Mouse (Mus musculus) forelimb bud, embryonic 11.5 days (tissue): ENCODE results near the gene Clec16a.

ENCODE experiments used
- DNase-seq: peaks from one replicate; pipeline ENCODE4 v3.0.0-alpha.2; 2012; ENCODE audit warnings: low read depth, low spot score

The Clec16a gene

DNA sequence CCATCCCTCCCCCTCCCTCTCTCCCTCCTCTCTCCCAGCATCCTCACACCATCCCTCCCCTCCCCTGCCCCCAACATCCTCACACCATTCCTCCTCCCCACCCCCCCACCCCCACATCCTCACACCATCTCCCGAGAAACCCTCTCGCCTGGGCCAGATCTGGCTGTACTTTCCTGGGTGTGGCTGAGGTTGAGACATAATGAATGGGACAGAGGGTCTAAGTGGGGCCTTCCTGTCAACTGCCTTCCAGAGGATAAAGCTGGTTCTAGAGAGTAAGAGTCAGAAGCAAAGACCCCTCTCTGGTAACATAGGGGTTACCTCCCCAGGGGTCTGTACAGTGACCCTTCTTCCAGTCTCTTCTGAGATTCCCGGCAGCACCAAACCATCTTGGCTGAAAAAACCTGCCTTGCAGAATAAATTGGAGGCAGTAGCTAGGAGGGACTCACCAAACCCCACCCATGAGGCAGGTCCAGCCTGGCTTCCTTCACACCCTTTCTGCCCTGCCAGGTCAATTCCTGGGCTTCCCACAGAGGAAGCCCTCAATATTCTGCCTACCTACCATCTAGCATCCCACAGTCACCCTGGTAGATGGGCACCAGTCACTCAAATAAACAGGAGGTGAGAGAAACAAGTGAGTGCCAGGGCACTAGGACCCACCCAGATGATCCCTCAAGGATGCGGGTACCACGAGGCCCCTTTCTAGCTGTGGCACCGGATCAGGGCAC is 218.6 kb downstream of the Clec16a start:
- no peak for DNase-seq

DNA sequence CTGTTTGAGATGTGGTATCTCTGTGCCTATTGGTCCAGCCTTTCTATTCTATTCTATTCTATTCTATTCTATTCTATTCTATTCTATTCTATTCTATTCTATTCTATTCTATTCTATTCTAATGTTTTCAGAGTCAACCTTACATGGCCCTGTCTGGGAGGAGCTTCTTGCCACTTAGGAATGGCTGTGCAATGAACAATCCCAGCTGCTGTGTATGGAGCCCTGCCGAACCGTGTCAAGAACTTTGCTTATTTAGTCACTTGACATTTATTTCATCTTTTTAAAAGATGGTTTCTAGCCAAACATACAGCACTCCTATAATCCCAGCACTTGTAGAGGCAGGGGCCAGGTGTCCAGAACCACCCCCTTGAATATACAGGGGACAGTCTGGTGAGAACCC is 219.2 kb downstream of the Clec16a start:
- no peak for DNase-seq

DNA sequence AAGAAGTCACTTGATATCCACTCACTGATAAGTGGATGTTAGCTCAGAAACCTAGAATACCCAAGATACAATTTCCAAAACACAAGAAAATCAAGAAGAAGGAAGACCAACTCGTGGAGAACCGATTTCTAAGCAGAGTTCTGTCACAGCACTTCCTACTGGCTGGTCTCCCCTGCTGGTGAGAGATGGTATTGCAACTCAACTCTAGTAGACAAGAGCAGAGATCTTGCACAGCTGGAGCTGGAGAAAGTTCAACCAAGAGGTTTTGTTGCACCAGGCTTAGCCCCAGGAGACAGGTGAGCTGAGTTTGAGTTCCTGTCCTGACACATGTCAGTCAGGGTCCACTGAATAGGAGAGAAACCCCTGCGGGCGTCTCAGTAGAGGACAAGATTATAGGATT is 222.0 kb downstream of the Clec16a start:
- peak; percentile 74 for DNase-seq

DNA sequence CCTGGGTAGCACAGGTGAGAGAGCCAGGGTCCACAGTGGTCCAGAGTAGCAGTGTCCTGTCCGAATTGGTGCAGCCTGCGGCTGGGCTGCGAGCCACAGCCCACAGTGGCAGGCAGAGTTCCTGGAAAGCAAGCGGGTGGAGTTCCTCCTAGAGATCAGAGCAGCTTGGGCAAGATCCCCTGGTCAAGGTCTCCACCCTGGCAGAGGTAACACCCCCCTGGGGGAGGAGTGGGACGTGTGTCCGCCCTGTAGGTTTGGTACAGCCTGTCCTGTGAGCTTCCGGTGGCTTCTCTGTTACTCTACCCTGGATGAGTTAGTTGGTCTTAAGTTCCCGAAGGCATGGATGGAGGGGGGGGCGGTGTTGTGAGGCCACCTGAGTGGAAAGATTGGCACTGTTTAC is 223.7 kb downstream of the Clec16a start:
- no peak for DNase-seq

DNA sequence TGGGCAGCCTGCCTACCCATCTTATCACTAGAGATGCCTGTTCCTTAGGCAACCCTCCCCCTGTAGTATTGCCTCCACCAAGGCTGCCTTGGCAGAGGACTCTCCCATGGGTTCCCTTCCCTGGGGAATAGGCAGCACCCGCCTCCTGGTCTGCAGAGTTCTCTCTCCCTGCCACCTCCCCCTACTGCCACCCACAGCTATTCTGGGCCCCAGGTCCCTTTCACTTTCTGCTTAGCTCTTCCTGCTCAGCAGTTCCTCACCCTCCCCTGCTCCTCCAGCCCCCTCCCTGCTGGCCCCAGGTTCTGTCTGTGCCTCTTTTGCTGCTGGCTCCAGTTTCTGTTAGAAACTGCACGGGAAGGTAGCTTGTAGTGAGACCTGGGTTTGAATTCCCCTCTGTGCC is 224.5 kb downstream of the Clec16a start:
- no peak for DNase-seq

DNA sequence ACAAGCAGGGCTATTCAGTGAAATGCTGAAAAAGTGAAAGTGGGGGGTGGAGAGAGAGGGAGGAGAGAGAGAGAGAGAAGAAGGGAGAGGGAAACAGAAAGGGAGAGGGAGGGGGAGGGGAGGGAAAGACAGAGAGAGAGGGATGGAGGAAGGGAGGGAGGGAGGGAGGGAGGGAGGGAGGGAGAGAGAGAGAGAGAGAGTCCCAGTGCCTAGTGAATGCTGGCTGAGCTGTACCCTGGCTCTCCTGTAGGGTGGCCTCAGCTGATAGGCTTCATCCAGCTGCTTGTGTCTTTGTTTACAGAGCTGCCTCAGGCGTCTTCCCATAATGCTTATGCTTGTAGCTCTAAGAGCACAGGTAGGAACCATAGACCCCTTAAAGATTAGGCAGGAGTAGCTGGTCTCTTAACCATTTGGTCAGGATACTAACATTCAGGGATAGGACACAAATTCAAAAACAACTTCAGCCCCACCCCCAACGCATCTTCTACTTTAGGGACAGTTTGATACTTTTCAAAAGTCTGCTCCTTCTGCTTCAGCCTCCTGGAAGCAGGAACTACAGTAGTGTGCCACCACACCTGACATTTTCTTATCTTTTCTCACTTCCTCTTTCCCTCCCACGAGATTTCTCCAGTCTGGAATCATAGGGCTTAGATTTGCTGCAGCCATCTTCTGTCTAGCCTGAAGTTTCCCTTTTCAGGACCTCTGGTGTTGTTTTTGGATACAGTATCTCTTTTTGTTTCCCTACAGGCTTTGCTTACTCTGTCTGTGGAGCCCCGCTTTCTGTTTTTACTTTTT is 225.6 kb downstream of the Clec16a start:
- no peak for DNase-seq

DNA sequence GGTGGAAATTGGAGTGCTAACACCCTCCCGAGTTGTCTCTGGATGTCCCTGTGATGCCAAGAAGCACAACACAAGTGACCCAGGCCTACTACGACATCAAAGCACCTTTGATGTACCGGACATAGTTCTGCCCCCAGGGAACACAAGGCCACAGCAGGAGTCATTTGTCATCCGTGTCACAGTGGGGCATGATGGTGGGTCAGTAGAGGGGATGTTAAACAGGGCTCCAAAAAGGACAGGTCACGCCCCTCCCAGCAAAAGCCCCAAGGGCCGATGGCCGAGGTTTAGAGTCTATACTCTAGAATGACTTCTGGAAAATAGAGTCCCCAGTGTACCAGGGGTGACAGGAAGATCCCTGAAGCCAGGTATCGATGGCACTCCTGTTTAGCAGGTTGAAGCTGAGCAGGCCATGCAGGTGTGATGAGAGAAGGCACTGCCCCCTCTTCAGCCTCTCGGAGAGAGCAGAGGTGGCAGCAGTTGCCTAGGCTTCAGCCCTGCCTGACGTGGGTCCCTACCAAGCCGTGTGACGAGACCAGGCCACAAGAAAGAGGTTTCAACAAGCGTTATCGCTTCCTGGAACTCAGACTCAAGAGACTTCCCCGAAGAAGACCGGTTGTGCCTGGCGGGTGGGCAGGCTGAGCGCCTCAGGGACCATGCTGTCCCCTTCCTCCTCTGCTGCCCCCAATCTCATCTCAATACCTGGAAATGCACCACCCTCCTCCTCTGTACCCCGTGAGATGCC is 226.8 kb downstream of the Clec16a start:
- no peak for DNase-seq

DNA sequence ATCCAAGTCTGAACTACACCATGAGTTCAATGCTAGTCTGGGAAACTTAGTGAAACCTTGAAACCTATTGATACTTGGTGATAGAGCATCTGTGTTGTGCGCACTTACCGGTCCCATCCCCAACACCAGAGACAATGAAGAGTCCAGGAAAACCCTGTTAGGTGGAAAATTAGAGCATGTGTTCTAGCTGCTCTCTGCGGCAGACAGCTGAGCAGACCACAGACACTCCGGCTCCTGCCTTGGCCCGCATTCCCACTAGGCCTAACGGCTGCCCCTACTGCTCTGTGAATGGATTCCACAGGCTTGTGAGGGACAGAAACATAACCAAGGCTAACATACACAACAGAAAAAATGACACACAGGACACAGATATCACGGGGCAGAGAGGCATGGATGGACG is 228.4 kb downstream of the Clec16a start:
- DNase-seq, result no peak

DNA sequence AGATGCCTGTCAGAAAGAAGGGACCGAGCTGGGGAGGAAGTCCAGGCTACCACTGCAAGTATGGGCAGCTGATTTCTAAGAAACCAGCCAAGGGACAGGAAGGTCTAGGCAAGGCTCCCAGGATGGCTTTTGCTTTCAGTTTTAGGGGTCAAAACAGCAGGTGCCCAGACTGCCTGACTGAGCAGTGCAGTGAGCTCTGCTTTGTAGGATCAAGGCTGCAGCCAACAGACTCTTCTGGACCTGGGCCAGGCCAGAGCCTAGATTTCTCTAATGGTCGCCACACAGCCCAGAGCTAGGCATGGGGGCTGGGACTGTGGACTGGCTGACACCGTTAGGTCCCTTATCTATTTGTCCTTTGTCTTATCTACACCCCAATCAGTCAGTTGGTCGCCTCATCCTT is 229.6 kb downstream of the Clec16a start:
- DNase-seq, result no peak

DNA sequence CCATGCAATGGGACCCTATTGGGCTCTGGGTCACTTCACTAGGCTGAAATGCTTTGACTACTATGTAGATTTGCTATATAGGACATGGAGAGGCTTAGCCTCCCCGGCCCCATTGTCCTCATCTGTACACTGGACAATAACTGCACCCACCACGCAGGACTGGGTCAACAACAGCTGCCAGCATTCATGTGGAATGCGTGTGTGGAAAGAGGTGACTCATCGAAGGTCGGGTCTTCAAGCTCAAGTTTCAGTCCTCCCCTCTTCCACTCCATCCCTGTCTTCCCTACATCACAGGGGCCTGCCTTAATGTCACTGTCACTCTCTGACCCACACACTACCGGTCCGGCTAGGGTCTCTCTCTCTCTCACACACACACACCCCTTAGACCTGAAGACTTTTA is 231.2 kb downstream of the Clec16a start:
- DNase-seq, result no peak

DNA sequence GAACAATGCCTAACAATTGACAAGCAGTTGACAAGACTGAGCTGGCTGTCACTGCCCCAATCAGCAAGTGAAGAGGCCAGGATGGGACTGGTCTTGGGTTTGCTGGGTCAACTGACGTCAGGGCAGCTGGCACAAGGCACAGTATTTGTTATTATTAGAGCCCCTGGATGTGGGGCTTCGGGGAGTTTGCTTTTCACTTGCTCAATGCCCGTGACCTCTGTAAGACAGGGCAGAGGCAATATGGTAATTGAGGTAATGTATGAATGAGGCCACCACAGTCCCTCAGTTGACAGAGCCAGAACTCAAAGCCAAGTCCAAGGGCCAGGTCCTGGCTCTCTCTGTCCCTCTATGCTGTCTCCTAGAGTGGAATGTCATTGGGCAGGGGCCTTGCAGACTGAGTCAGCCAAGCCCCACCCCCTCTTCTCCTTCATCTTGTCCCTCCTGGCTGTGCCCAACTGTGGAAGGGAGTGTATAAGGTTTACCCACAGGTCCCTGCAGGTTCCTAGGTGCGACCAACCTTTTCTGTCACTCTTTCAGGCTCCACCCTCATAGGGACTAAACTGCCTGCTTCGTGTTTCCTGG is 232.5 kb downstream of the Clec16a start:
- no peak for DNase-seq

DNA sequence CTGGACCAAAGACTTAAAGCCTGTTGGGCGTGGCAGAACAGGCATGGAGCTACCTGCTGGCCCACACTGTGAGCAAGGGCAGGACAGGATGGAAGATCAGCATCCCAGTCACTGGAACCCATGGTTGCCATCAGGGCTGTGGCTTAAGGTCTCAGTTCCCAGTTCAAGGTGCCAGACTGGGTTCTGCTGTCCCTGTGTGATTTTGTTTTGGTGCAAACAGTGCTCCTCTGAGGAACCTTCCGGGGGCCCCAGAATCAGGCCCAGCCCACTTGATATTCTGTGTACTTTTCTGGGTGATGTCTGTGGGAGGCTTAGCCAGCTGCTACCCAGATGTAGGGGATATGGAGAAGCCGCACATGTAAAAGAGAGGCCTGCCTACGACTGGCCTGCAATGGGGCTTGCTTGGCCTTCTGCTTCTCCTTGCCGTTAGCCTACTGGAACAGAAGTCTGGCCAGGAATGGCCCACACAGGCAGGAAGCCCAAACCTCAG is 235.5 kb downstream of the Clec16a start:
- DNase-seq, result no peak

DNA sequence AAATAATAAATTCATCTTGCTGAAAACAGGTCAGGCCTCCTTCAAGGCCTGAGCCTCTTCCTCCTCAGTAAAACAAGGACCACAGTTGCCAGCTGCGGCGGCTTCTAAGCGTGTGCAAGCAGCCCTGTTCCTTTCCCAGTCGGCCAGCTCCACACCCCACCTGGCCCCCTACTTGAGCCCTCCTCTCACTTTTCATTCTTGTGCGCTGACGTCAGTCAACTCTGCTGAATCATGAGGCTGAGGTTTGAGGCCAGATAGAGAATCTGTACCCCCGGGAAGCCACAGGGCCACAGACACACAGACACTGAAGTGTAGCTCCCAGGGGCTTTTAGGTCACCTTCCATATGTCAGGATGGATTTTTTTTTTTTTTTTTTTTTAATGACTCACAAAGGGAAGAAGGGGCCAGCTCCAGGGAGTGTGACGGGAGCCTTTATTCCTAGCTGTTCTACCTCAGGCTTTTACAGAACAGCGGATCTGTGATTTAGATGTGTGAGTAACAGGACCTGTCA is 236.8 kb downstream of the Clec16a start:
- DNase-seq, result peak; percentile 54

DNA sequence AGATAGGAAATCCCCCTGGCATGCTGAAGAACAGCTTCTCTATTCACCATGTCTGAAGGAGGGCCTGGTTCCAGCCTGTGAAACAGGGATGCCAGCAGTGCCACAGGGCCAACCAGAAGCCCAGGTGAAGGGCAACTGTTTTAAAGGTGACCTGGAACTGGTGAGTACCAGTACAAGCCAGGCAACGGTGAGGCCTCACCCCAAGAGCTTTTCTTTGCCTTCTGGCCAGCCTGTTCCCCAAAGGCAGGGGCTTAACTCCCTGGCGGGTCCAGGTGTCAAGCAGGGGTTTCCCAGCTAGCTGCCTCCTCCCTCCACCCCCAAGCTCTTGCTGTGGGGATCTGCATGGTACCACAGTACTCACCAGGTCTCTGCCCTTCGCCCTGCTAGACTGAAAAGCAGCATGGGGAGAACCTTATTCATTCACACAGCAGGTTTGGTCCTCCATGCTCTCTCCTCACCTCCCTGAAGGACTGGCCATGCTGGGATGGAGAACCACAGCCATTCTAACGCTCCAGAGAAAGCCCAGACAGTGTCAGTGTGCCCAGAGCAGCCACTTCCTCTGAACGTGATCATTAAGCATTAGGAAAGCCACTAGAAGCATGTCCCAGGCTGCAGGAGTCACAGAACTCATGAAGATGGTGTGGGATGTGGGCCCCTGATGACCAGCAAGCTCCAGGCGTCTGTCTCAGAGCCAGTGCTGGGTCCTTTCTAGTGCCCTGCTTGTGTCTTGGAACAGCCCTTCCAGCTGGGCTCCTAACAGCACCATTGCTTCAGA is 237.4 kb downstream of the Clec16a start:
- DNase-seq, result no peak

DNA sequence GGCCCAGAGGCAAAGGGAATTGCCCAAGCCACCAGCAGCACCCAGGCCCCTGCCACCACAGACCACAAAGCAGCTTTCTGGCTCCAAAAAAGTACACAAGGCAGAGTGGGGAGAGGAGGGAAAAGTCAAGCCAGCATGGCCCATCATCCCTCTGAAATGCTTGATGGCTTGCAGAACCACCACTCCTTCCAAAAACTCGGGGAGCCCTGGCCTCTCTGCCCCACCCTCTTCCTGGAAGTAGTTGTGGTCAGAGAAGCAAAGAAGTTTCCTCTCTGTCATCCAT is 238.0 kb downstream of the Clec16a start:
- no peak for DNase-seq

DNA sequence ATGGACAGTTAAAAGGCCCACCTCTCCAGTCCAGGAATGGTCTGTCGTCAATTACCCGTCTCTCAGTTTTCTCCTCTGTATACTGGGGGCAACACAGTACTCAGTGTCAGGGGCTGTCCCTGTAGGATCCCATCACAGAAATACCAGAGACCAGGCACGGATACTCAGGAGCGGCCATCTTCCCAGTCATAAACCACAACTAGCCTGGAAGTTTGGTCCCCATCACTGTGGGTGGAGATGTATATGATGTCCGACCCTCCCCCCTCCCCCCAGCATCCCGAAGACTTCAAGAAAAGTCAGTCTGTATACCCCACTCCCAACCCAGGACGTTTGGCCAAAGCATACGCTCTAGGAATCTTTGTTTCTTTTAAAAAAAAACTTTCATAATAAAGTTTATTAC is 238.3 kb downstream of the Clec16a start:
- no peak for DNase-seq

DNA sequence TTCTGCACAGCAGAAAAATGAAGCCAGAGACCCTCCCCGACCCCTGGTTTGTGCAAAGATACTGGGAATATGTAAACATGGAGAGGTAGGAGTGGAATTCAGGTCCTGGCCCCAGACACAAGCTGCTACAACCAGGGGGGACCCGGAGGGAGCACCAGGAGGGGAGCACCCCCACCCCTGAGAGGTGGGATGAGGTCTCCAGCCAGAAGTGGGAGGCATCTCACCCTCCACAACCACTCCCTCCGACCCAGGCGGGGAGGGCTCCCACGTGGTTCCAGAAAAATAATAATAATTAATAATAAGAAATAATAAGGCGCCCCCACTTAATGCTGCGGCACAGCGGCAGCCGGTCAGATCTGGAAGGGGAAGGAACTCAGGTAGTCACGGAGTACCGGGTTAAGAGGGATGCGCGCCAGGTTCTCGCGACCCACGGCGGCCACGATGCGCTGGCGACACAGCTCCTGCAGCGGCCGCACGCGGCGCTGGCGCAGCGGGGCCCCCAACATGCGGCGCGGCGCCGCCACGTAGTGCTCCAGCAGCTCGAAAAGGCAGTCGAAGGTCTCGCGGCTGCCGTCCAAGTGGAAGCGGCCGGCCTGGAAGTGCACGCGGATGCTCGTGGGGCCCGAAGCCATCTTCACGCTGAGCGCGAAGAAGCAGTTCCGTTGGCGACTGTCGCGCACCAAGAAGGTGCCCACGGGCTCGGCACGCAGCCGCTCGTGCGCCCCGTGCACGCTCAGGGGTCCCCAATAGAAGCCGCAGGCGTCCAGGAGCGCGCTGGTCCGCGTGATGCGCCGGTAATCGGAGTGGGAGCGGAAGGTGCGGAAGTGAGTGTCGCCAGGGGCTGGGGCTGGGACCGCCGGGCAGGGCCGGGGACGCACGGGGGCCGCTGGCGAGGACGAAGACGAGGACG is 239.0 kb downstream of the Clec16a start:
- peak; percentile 35 for DNase-seq

DNA sequence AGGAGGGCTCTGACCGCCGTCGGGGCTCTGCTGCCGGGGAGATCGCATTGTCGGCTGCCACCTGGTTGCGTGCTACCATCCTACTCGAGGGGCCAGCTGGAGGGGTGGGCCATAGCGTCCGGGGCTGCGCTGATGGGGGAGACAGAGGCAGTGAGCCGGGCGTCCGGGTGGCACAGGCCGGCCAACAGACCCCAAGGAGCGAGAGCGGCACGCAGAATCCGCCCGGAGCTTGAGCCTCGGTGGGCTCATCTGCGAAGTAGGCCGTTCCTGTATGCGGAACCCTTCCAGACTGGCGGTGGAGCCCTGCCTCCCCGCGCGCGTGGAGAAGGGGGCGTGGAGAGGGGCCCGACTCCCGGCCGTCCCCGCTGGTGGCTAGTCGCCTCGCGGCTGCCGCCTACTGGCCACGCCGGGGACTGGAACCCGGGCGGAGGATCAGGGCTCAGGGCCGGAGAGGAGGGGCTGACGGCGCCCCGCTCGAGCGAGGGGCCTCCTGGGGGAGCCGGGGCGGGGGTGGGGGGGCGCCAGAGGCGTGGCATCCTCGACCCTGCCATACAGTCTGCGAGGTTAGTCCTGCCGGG is 239.7 kb downstream of the Clec16a start:
- DNase-seq, result peak; percentile 92

DNA sequence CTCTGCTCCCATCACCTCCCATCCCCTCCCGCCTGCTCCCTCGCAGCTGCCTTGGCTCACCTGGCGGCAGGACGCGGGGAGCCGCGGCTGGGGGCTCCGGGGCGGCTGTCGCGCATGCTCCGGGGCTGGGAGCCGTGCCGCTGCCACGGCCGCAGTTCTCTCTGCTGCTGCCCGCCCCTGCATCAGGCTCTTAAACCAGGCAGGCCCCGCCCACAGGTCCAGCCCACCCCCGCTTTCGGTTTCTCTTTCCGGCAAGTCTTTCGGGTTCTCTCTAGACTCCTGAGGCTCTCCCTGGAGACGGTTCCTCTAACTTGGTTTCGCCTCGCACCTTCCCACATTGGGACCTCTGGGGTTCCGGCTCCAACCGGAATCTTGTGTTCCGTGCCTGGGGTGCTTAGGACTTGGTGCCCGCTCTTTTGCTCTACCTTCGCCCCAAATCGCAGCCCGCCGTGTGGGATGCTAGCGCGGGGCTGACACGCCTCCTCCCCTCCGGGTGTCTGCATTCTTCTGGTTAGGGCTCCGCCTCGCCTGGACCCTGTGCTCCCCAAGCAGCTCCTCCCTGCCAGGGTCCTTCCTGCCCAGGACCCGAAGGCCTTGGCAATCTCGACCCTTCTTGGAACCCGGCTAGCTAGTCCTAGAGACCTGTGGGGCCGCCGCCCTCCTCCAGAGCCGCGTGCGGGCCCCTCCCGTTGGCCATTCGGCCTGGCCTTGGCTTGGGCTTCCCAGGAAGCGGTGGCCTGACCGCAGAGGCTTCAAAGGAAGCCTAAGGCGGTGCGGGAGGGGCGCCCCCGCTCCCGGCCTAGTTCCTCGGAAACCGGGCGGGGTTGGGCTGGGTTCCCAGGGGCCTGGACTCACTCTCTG is 240.5 kb downstream of the Clec16a start, which contains the start of gene Socs1:
Socs1 (minus strand) TSS at position 166 of the 861 bp plus-strand sequence.
- DNase-seq, result peak; percentile 90
